Mouse (Mus musculus) midbrain, embryonic 15.5 days (tissue): ENCODE measurements at regions not wholly inside any gene's neighbourhood (a gene's known extent, or its start where the extent isn't known, plus 50 kb on each side); places are given as distances from the start of the nearest gene placed in this dataset.

ENCODE experiments used
- ATAC-seq: fragments of 200-750 bp; cut with Nextera tagmentation; replicated peaks from 2 replicates; pipeline ENCODE4 v1.8.0; 2017; ENCODE audit warnings: moderate TSS enrichment
- H3K27ac ChIP-seq: fragments of 300-500 bp; sonication (generic); 2 replicates; pipeline ENCODE4 v1.5.1; 2015; ENCODE audit warnings: mild to moderate bottlenecking, inconsistent platforms
- H3K27me3 ChIP-seq: fragments of 300-500 bp; sonication (generic); replicated peaks from 2 replicates; pipeline ENCODE4 v1.6.1; 2015; ENCODE audit warnings: inconsistent platforms
- H3K36me3 ChIP-seq: fragments of 300-500 bp; sonication (generic); replicated peaks from 2 replicates; pipeline ENCODE4 v1.6.1; 2015; ENCODE audit warnings: inconsistent platforms
- H3K4me1 ChIP-seq: fragments of 300-500 bp; sonication (generic); 2 replicates; pipeline ENCODE4 v1.6.1; 2015; ENCODE audit warnings: inconsistent platforms
- H3K4me2 ChIP-seq: fragments of 300-500 bp; sonication (generic); 2 replicates; pipeline ENCODE4 v1.6.1; 2015; ENCODE audit warnings: inconsistent platforms, mild to moderate bottlenecking, moderate library complexity
- H3K4me3 ChIP-seq: fragments of 300-500 bp; sonication (generic); 2 replicates; pipeline ENCODE4 v1.5.1; 2015; ENCODE audit warnings: mild to moderate bottlenecking, inconsistent platforms
- H3K9ac ChIP-seq: fragments of 300-500 bp; sonication (generic); 2 replicates; pipeline ENCODE4 v1.6.1; 2015; ENCODE audit warnings: mild to moderate bottlenecking, inconsistent platforms
- H3K9me3 ChIP-seq: fragments of 300-500 bp; sonication (generic); 2 replicates; pipeline ENCODE4 v1.6.1; 2016; ENCODE audit warnings: inconsistent platforms
- WGBS: fragments of 180-500 bp; shearing (Covaris S2); methylation state at CpG from one replicate; pipeline ENCODE4 v1.1.7; 2015; ENCODE audit warnings: mixed read lengths; 5-methylcytosine and 5-hydroxymethylcytosine counted together

- Histone ChIP-seq H3K27ac (no peak overlapping the region), H3K36me3 (no peaks in the 10 kb centered on the region), H3K4me3 (no peak overlapping the region), H3K4me2 (no peak overlapping the region), H3K9ac (no peak overlapping the region), H3K27me3 (no peaks in the 10 kb centered on the region), H3K9me3 (no peaks in the 10 kb centered on the region), H3K4me1 (no peaks in the 10 kb centered on the region)
- ATAC-seq, result no peak
- WGBS, result 90% methylated on average over 6 of the region's 6 CpGs
Measured at GRCm38 (mm10) chr14:102878572-102878971, 103.9 kb downstream of the Kctd12 start.

GRCm38 (mm10) chr14:102868160-102868559 is 114.3 kb downstream of the Kctd12 start:
- 82% methylated on average over 1 of the region's 1 CpGs for WGBS
- Histone ChIP-seq H3K4me1 (no peaks in the 10 kb centered on the region), H3K9ac (no peak overlapping the region), H3K4me2 (no peak overlapping the region), H3K27ac (no peak overlapping the region), H3K36me3 (no peaks in the 10 kb centered on the region), H3K4me3 (no peak overlapping the region), H3K9me3 (no peaks in the 10 kb centered on the region), H3K27me3 (no peaks in the 10 kb centered on the region)
- ATAC-seq, result no peak

GRCm38 (mm10) chr14:102867697-102868096 is 114.7 kb downstream of the Kctd12 start:
- Histone ChIP-seq H3K27ac (no peak overlapping the region), H3K4me2 (no peak overlapping the region), H3K36me3 (no peaks in the 10 kb centered on the region), H3K9me3 (no peaks in the 10 kb centered on the region), H3K4me1 (no peaks in the 10 kb centered on the region), H3K9ac (no peak overlapping the region), H3K4me3 (no peak overlapping the region), H3K27me3 (no peaks in the 10 kb centered on the region)
- WGBS, result 92% methylated on average over 2 of the region's 2 CpGs
- no peak for ATAC-seq

GRCm38 (mm10) chr14:102866511-102866910 is 115.9 kb downstream of the Kctd12 start:
- Histone ChIP-seq H3K27ac (no peak overlapping the region), H3K36me3 (no peaks in the 10 kb centered on the region), H3K9me3 (no peaks in the 10 kb centered on the region), H3K9ac (no peak overlapping the region), H3K4me1 (no peaks in the 10 kb centered on the region), H3K4me2 (no peak overlapping the region), H3K27me3 (no peaks in the 10 kb centered on the region), H3K4me3 (no peak overlapping the region)
- WGBS, result 83% methylated on average over 1 of the region's 1 CpGs
- ATAC-seq, result no peak

- Histone ChIP-seq H3K9ac (no peak overlapping the region), H3K27me3 (no peaks in the 10 kb centered on the region), H3K36me3 (no peaks in the 10 kb centered on the region), H3K4me1 (no peaks in the 10 kb centered on the region), H3K4me2 (no peak overlapping the region), H3K9me3 (no peaks in the 10 kb centered on the region), H3K27ac (no peak overlapping the region), H3K4me3 (no peak overlapping the region)
- no peak for ATAC-seq
- 93% methylated on average over 1 of the region's 1 CpGs for WGBS
Measured at GRCm38 (mm10) chr14:102861694-102862093, 120.7 kb downstream of the Kctd12 start.

GRCm38 (mm10) chr14:102859361-102859871 is 123.0 kb downstream of the Kctd12 start:
- H3K27ac ChIP-seq, result no peak overlapping the region
- no peaks in the 10 kb centered on the region for H3K36me3 ChIP-seq
- H3K27me3 ChIP-seq, result no peaks in the 10 kb centered on the region
- no peak overlapping the region for H3K9ac ChIP-seq
- 75% methylated on average over 4 of the region's 4 CpGs for WGBS
- H3K4me1 ChIP-seq, result no peaks in the 10 kb centered on the region
- no peak overlapping the region for H3K4me3 ChIP-seq
- ATAC-seq, result no peak
- no peaks in the 10 kb centered on the region for H3K9me3 ChIP-seq
- H3K4me2 ChIP-seq, result no peak overlapping the region

- no peaks in the 10 kb centered on the region for H3K4me1 ChIP-seq
- H3K36me3 ChIP-seq, result no peaks in the 10 kb centered on the region
- 67% methylated on average over 7 of the region's 7 CpGs for WGBS
- H3K27ac ChIP-seq, result no peak overlapping the region
- H3K4me3 ChIP-seq, result no peak overlapping the region
- no peak overlapping the region for H3K4me2 ChIP-seq
- H3K9me3 ChIP-seq, result no peaks in the 10 kb centered on the region
- no peak overlapping the region for H3K9ac ChIP-seq
- no peaks in the 10 kb centered on the region for H3K27me3 ChIP-seq
- ATAC-seq, result no peak
Measured at GRCm38 (mm10) chr14:102855264-102855840, 127.1 kb downstream of the Kctd12 start.

GRCm38 (mm10) chr14:102843700-102844099 is 138.7 kb downstream of the Kctd12 start:
- WGBS, result 75% methylated on average over 3 of the region's 3 CpGs
- Histone ChIP-seq H3K4me1 (no peaks in the 10 kb centered on the region), H3K27ac (no peak overlapping the region), H3K27me3 (no peaks in the 10 kb centered on the region), H3K36me3 (no peaks in the 10 kb centered on the region), H3K9me3 (no peaks in the 10 kb centered on the region), H3K9ac (no peak overlapping the region), H3K4me3 (no peak overlapping the region), H3K4me2 (no peak overlapping the region)
- no peak for ATAC-seq

- Histone ChIP-seq H3K9me3 (no peaks in the 10 kb centered on the region), H3K4me3 (no peak overlapping the region), H3K9ac (no peak overlapping the region), H3K4me2 (no peak overlapping the region), H3K36me3 (no peaks in the 10 kb centered on the region), H3K4me1 (no peaks in the 10 kb centered on the region), H3K27ac (no peak overlapping the region), H3K27me3 (no peaks in the 10 kb centered on the region)
- WGBS, result 62% methylated on average over 1 of the region's 1 CpGs
- no peak for ATAC-seq
Measured at GRCm38 (mm10) chr14:102837602-102838001, 144.8 kb downstream of the Kctd12 start.

GRCm38 (mm10) chr14:102835118-102835769 is 147.2 kb downstream of the Kctd12 start:
- Histone ChIP-seq H3K4me1 (no peaks in the 10 kb centered on the region), H3K36me3 (no peaks in the 10 kb centered on the region), H3K27me3 (no peaks in the 10 kb centered on the region), H3K4me2 (no peak overlapping the region), H3K9me3 (no peaks in the 10 kb centered on the region), H3K4me3 (no peak overlapping the region), H3K27ac (no peak overlapping the region), H3K9ac (no peak overlapping the region)
- ATAC-seq, result no peak
- 70% methylated on average over 11 of the region's 11 CpGs for whole genome bisulfite sequencing

GRCm38 (mm10) chr14:102828442-102828841 is 154.0 kb downstream of the Kctd12 start:
- H3K36me3 ChIP-seq, result no peaks in the 10 kb centered on the region
- 85% methylated on average over 3 of the region's 3 CpGs for WGBS
- no peaks in the 10 kb centered on the region for H3K9me3 ChIP-seq
- no peak overlapping the region for H3K27ac ChIP-seq
- H3K4me1 ChIP-seq, result no peaks in the 10 kb centered on the region
- H3K4me3 ChIP-seq, result no peak overlapping the region
- H3K9ac ChIP-seq, result no peak overlapping the region
- H3K4me2 ChIP-seq, result no peak overlapping the region
- ATAC-seq, result no peak
- no peaks in the 10 kb centered on the region for H3K27me3 ChIP-seq

- no peak overlapping the region for H3K4me2 ChIP-seq
- no peak for ATAC-seq
- 81% methylated on average over 7 of the region's 7 CpGs for WGBS
Measured at GRCm38 (mm10) chr14:102827756-102828384, 154.6 kb downstream of the Kctd12 start.

GRCm38 (mm10) chr14:102825525-102825924 is 156.9 kb downstream of the Kctd12 start:
- WGBS, result 92% methylated on average over 7 of the region's 7 CpGs
- Histone ChIP-seq H3K4me2 (no peak overlapping the region), H3K9me3 (no peaks in the 10 kb centered on the region), H3K9ac (no peak overlapping the region), H3K27me3 (no peaks in the 10 kb centered on the region), H3K36me3 (no peaks in the 10 kb centered on the region), H3K4me3 (no peak overlapping the region), H3K4me1 (no peaks in the 10 kb centered on the region), H3K27ac (no peak overlapping the region)
- ATAC-seq, result no peak

More at GRCm38 (mm10) chr14:102827756-102828384, 154.6 kb downstream of the Kctd12 start:
- Histone ChIP-seq H3K27ac (no peak overlapping the region), H3K9ac (no peak overlapping the region), H3K27me3 (no peaks in the 10 kb centered on the region), H3K36me3 (no peaks in the 10 kb centered on the region), H3K4me1 (no peaks in the 10 kb centered on the region), H3K4me3 (no peak overlapping the region), H3K9me3 (no peaks in the 10 kb centered on the region)
